Mouse (Mus musculus): ENCODE results near the gene Nt5c1a.

Nt5c1a gene

GRCm38 (mm10) chr4:123162305-123162917 lies 38.9 kb upstream of the Nt5c1a start:
- peaks cover 37% of the 10 kb centered on the region for H3K27me3 ChIP-seq (ENCODE audit: insufficient read depth, low read length)
- peaks cover 23% of the 10 kb centered on the region for H3K4me1 ChIP-seq (replicated peaks; ENCODE audit: low read depth, low read length)
- H3K4me3 ChIP-seq (replicated peaks; ENCODE audit: low read length), result peak overlapping the region; percentile 48; the same call in 1 of the 2 replicates
- H3K36me3 ChIP-seq (ENCODE audit: insufficient read depth, low read length), result no peaks in the 10 kb centered on the region
- H3K9me3 ChIP-seq (ENCODE audit: low read length), result no peaks in the 10 kb centered on the region
- TF ChIP-seq POU5F1 (IDR thresholded peaks at IDR 0.05; ENCODE audit: borderline replicate concordance, low read length) (no peak), NANOG (IDR thresholded peaks at IDR 0.05; ENCODE audit: borderline replicate concordance, low read length) (no peak), CTCF (conservative IDR thresholded peaks at IDR 0.05; ENCODE audit: low read length) (no peak)

GRCm38 (mm10) chr4:123164157-123164556 lies 37.1 kb upstream of the Nt5c1a start:
- TF ChIP-seq POU5F1 (IDR thresholded peaks at IDR 0.05; ENCODE audit: borderline replicate concordance, low read length) (no peak), NANOG (IDR thresholded peaks at IDR 0.05; ENCODE audit: borderline replicate concordance, low read length) (no peak), CTCF (conservative IDR thresholded peaks at IDR 0.05; ENCODE audit: low read length) (no peak)
- H3K4me1 ChIP-seq (replicated peaks; ENCODE audit: low read depth, low read length), result peaks cover 23% of the 10 kb centered on the region
- no peaks in the 10 kb centered on the region for H3K9me3 ChIP-seq (ENCODE audit: low read length)
- H3K36me3 ChIP-seq (ENCODE audit: insufficient read depth, low read length), result no peaks in the 10 kb centered on the region
- no peak overlapping the region for H3K4me3 ChIP-seq (replicated peaks; ENCODE audit: low read length)
- peaks cover 37% of the 10 kb centered on the region for H3K27me3 ChIP-seq (ENCODE audit: insufficient read depth, low read length)

- Histone ChIP-seq H3K9me3 (ENCODE audit: low read length) (no peaks in the 10 kb centered on the region), H3K4me3 (replicated peaks; ENCODE audit: low read length) (no peak overlapping the region), H3K27me3 (ENCODE audit: insufficient read depth, low read length) (peaks cover 38% of the 10 kb centered on the region), H3K4me1 (replicated peaks; ENCODE audit: low read depth, low read length) (peaks cover 13% of the 10 kb centered on the region), H3K36me3 (ENCODE audit: insufficient read depth, low read length) (no peaks in the 10 kb centered on the region)
- TF ChIP-seq CTCF (conservative IDR thresholded peaks at IDR 0.05; ENCODE audit: low read length), result no peak; the same call in 1 of the 2 replicates
- no peak for TF ChIP-seq POU5F1 (IDR thresholded peaks at IDR 0.05; ENCODE audit: borderline replicate concordance, low read length)
- no peak for TF ChIP-seq NANOG (IDR thresholded peaks at IDR 0.05; ENCODE audit: borderline replicate concordance, low read length)
Observed at GRCm38 (mm10) chr4:123171811-123172210, 29.5 kb upstream of the Nt5c1a start.

GRCm38 (mm10) chr4:123182328-123183238 lies 18.7 kb upstream of the Nt5c1a start, which contains the start of gene Hpcal4:
Gene Hpcal4 (plus strand): TSS chr4:123183227.
- Histone ChIP-seq H3K4me1 (replicated peaks; ENCODE audit: low read depth, low read length) (peaks cover 20% of the 10 kb centered on the region), H3K27me3 (ENCODE audit: insufficient read depth, low read length) (peaks cover 97% of the 10 kb centered on the region), H3K36me3 (ENCODE audit: insufficient read depth, low read length) (no peaks in the 10 kb centered on the region), H3K9me3 (ENCODE audit: low read length) (no peaks in the 10 kb centered on the region), H3K4me3 (replicated peaks; ENCODE audit: low read length) (peak within 1 kb of the TSS; percentile 79)
- TF ChIP-seq POU5F1 (IDR thresholded peaks at IDR 0.05; ENCODE audit: borderline replicate concordance, low read length) (no peak), NANOG (IDR thresholded peaks at IDR 0.05; ENCODE audit: borderline replicate concordance, low read length) (no peak), CTCF (conservative IDR thresholded peaks at IDR 0.05; ENCODE audit: low read length) (no peak)

GRCm38 (mm10) chr4:123183239-123184056 lies 17.9 kb upstream of the Nt5c1a start:
- peaks cover 20% of the 10 kb centered on the region for H3K4me1 ChIP-seq (replicated peaks; ENCODE audit: low read depth, low read length)
- H3K27me3 ChIP-seq (ENCODE audit: insufficient read depth, low read length), result peaks cover 99% of the 10 kb centered on the region
- no peaks in the 10 kb centered on the region for H3K36me3 ChIP-seq (ENCODE audit: insufficient read depth, low read length)
- TF ChIP-seq NANOG (IDR thresholded peaks at IDR 0.05; ENCODE audit: borderline replicate concordance, low read length) (no peak), POU5F1 (IDR thresholded peaks at IDR 0.05; ENCODE audit: borderline replicate concordance, low read length) (no peak), CTCF (conservative IDR thresholded peaks at IDR 0.05; ENCODE audit: low read length) (no peak)
- peak overlapping the region; percentile 79 for H3K4me3 ChIP-seq (replicated peaks; ENCODE audit: low read length)
- no peaks in the 10 kb centered on the region for H3K9me3 ChIP-seq (ENCODE audit: low read length)

GRCm38 (mm10) chr4:123184816-123185215 lies 16.5 kb upstream of the Nt5c1a start:
- Histone ChIP-seq H3K36me3 (ENCODE audit: insufficient read depth, low read length) (no peaks in the 10 kb centered on the region), H3K27me3 (ENCODE audit: insufficient read depth, low read length) (peaks cover 99% of the 10 kb centered on the region), H3K9me3 (ENCODE audit: low read length) (no peaks in the 10 kb centered on the region), H3K4me3 (replicated peaks; ENCODE audit: low read length) (no peak overlapping the region), H3K4me1 (replicated peaks; ENCODE audit: low read depth, low read length) (peaks cover 31% of the 10 kb centered on the region)
- TF ChIP-seq CTCF (conservative IDR thresholded peaks at IDR 0.05; ENCODE audit: low read length), result no peak
- no peak for TF ChIP-seq POU5F1 (IDR thresholded peaks at IDR 0.05; ENCODE audit: borderline replicate concordance, low read length)
- no peak for TF ChIP-seq NANOG (IDR thresholded peaks at IDR 0.05; ENCODE audit: borderline replicate concordance, low read length)

- Histone ChIP-seq H3K4me1 (replicated peaks; ENCODE audit: low read depth, low read length) (peaks cover 19% of the 10 kb centered on the region), H3K27me3 (ENCODE audit: insufficient read depth, low read length) (peaks cover 95% of the 10 kb centered on the region)
- TF ChIP-seq NANOG (IDR thresholded peaks at IDR 0.05; ENCODE audit: borderline replicate concordance, low read length) (no peak), CTCF (conservative IDR thresholded peaks at IDR 0.05; ENCODE audit: low read length) (no peak), POU5F1 (IDR thresholded peaks at IDR 0.05; ENCODE audit: borderline replicate concordance, low read length) (no peak)
Observed at GRCm38 (mm10) chr4:123192336-123192735, 9.0 kb upstream of the Nt5c1a start.

GRCm38 (mm10) chr4:123193791-123194190 lies 7.5 kb upstream of the Nt5c1a start:
- no peak for TF ChIP-seq CTCF (conservative IDR thresholded peaks at IDR 0.05; ENCODE audit: low read length)
- no peak for TF ChIP-seq NANOG (IDR thresholded peaks at IDR 0.05; ENCODE audit: borderline replicate concordance, low read length)
- no peak for TF ChIP-seq POU5F1 (IDR thresholded peaks at IDR 0.05; ENCODE audit: borderline replicate concordance, low read length)
- Histone ChIP-seq H3K4me3 (replicated peaks; ENCODE audit: low read length) (no peak overlapping the region), H3K4me1 (replicated peaks; ENCODE audit: low read depth, low read length) (peaks cover 17% of the 10 kb centered on the region), H3K36me3 (ENCODE audit: insufficient read depth, low read length) (no peaks in the 10 kb centered on the region), H3K9me3 (ENCODE audit: low read length) (no peaks in the 10 kb centered on the region), H3K27me3 (ENCODE audit: insufficient read depth, low read length) (peaks cover 95% of the 10 kb centered on the region)

More at GRCm38 (mm10) chr4:123192336-123192735, 9.0 kb upstream of the Nt5c1a start:
- Histone ChIP-seq H3K4me3 (replicated peaks; ENCODE audit: low read length) (no peak overlapping the region), H3K36me3 (ENCODE audit: insufficient read depth, low read length) (no peaks in the 10 kb centered on the region), H3K9me3 (ENCODE audit: low read length) (no peaks in the 10 kb centered on the region)

Measured in E14TG2a.4 (cell line).